Mouse (Mus musculus) urinary bladder, postnatal 4 days (tissue): ENCODE data around the gene Tpm1.

Source experiments
- DNase-seq, 2 experiments: peaks; one replicate each; pipeline ENCODE4 v3.0.0; 2021 to 2022; ENCODE audit warnings: low spot score in 2 of 2

Gene Tpm1

GRCm38 (mm10) chr9:67049086-67049824, at the start of gene Tpm1:
Gene Tpm1 (minus strand): TSS chr9:67049406.
- peak; percentile 91 for DNase-seq

GRCm38 (mm10) chr9:67094371-67094770, 45.2 kb upstream of the Tpm1 start:
- no peak for DNase-seq

GRCm38 (mm10) chr9:67092210-67092609, 43.0 kb upstream of the Tpm1 start:
- no peak for DNase-seq

- no peak for DNase-seq
Observed at GRCm38 (mm10) chr9:67091598-67091997, 42.4 kb upstream of the Tpm1 start.

GRCm38 (mm10) chr9:67091151-67091550, 41.9 kb upstream of the Tpm1 start:
- DNase-seq, result no peak

GRCm38 (mm10) chr9:67090633-67091045, 41.4 kb upstream of the Tpm1 start:
- DNase-seq, result no peak

GRCm38 (mm10) chr9:67089167-67089566, 40.0 kb upstream of the Tpm1 start:
- DNase-seq, result no peak

GRCm38 (mm10) chr9:67083801-67084200, 34.6 kb upstream of the Tpm1 start:
- DNase-seq, result no peak

- DNase-seq, result peak; percentile 58 to 64
Observed at GRCm38 (mm10) chr9:67081688-67082087, 32.5 kb upstream of the Tpm1 start.

- DNase-seq, result no peak
Observed at GRCm38 (mm10) chr9:67077658-67078319, 28.6 kb upstream of the Tpm1 start.

- DNase-seq, result no peak
Observed at GRCm38 (mm10) chr9:67077266-67077657, 28.1 kb upstream of the Tpm1 start.

- DNase-seq, result no peak
Observed at GRCm38 (mm10) chr9:67072182-67072581, 23.0 kb upstream of the Tpm1 start.

GRCm38 (mm10) chr9:67071596-67071995, 22.4 kb upstream of the Tpm1 start:
- no peak for DNase-seq

- DNase-seq, result no peak
Observed at GRCm38 (mm10) chr9:67071103-67071502, 21.9 kb upstream of the Tpm1 start.

- DNase-seq, result no peak
Observed at GRCm38 (mm10) chr9:67066616-67067015, 17.4 kb upstream of the Tpm1 start.

- DNase-seq, result no peak
Observed at GRCm38 (mm10) chr9:67059714-67060113, 10.5 kb upstream of the Tpm1 start.

- DNase-seq, result no peak
Observed at GRCm38 (mm10) chr9:67058366-67058765, 9.2 kb upstream of the Tpm1 start.

GRCm38 (mm10) chr9:67050736-67051337, 1.6 kb upstream of the Tpm1 start:
- no peak for DNase-seq

- DNase-seq, result no peak
Observed at GRCm38 (mm10) chr9:67049836-67050235, 630 bp upstream of the Tpm1 start.

GRCm38 (mm10) chr9:67048483-67049085, 622 bp downstream of the Tpm1 start:
- no peak for DNase-seq

GRCm38 (mm10) chr9:67047606-67048482, 1.4 kb downstream of the Tpm1 start:
- no peak for DNase-seq
